Mouse (Mus musculus) C2C12 (cell line): ENCODE measurements around the gene Dhcr24.

Source experiments
- CTCF ChIP-seq: IDR thresholded peaks from one replicate; pipeline ENCODE4 v1.5.1; 2011; ENCODE audit not compliant: control insufficient read depth, insufficient read depth, insufficient read length
- FOSL1 ChIP-seq: IDR thresholded peaks from one replicate; pipeline ENCODE4 v1.8.0; 2011; ENCODE audit warnings: mild to moderate bottlenecking, low read length; ENCODE audit not compliant: poor library complexity, insufficient read depth, severe bottlenecking
- MAX ChIP-seq: IDR thresholded peaks from one replicate; pipeline ENCODE4 v1.6.1; 2011; ENCODE audit warnings: mild to moderate bottlenecking, control low read depth
- MYOD1 ChIP-seq: IDR thresholded peaks from one replicate; pipeline ENCODE4 v1.6.1; 2011; ENCODE audit warnings: low read depth; ENCODE audit not compliant: control insufficient read depth, insufficient read length
- MYOG ChIP-seq: IDR thresholded peaks from one replicate; pipeline ENCODE4 v1.6.1; 2011; ENCODE audit not compliant: control insufficient read depth, insufficient read length; ENCODE audit errors: extremely low read depth
- USF1 ChIP-seq: IDR thresholded peaks from one replicate; pipeline ENCODE4 v1.6.1; 2011; ENCODE audit warnings: low read depth, mild to moderate bottlenecking, control low read depth, moderate library complexity

GRCm38 (mm10) chr4:106539756-106540155, 21.1 kb upstream of the Dhcr24 start:
- TF ChIP-seq CTCF: no peak
- no peak for TF ChIP-seq MYOG
- no peak for TF ChIP-seq USF1
- TF ChIP-seq MAX: no peak
- no peak for TF ChIP-seq FOSL1
- TF ChIP-seq MYOD1: no peak
